Mouse (Mus musculus): ENCODE results near the gene Epha10.

- TF ChIP-seq POLR2A (IDR thresholded peaks at IDR 0.05; ENCODE audit: control insufficient read depth, low read depth, low read length): no peak
- peak; percentile 19; the same call in 1 of the 2 replicates for TF ChIP-seq CTCF (IDR thresholded peaks at IDR 0.05; ENCODE audit: control insufficient read depth, insufficient read depth, insufficient replicate concordance, low read depth, low read length)
Measured at GRCm38 (mm10) chr4:124840998-124841397, 39.7 kb upstream of the Epha10 start.
